Comparison of ENCODE assay signal across 16 mouse cellular contexts in the genomic region with DNA sequence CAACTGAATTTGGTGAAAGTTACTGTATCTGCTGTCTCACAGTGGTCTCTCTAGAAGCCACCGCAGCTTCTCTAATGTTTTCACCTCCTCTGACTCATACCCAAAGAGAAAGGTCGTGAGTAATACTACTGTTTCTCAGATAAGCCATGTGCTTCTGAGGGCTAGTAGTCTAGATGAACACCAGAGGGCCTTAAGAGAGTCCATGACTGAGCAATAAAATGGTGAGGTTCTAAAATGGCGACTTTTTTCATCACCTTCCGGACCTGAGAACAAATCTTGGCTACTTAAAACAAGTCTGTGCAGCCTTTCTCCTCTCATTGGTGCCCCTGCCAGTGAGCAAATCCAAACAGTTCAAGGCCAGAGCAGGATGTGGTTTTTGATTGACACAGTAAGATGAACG. TPM values are rescaled to one million over a fixed set of nuclear protein-coding genes. Genes with fewer than 3 reads are reported as not detected.
A peak's percentile ranks its signal among the peaks of the same experiment; 100 is the strongest.
DNase-seq lines count a peak whose midpoint lies in the region; ATAC-seq and TF ChIP-seq lines count a peak whose summit lies in the region.
"Had no signal": no experiment of that assay in that cellular context is flagged by ENCODE, and none has a peak within 500 bp of the region (broad histone marks: within the 10 kb centered on the region; RNA-seq: fewer than 3 reads in every experiment).

No protein-coding gene starts in this region.

- no peaks in the 10 kb centered on the region for H3K4me1 ChIP-seq in liver, adult 2 months (ENCODE audit: control insufficient read depth, insufficient read depth, low read length)
- H3K4me1 ChIP-seq in brown adipose tissue, adult 24 weeks (ENCODE audit: control insufficient read depth, insufficient read depth, insufficient read length, low read length) = no peaks in the 10 kb centered on the region
- H3K4me1 ChIP-seq in midbrain, embryonic 13.5 days (replicated peaks) = no peaks in the 10 kb centered on the region
- H3K4me1 ChIP-seq: hindbrain, embryonic 12.5 days; neural tube, embryonic 15.5 days had no signal

- no peaks in the 10 kb centered on the region for H3K27me3 ChIP-seq in liver, adult 2 months (ENCODE audit: control insufficient read depth, insufficient read depth, low read length)
- no peaks in the 10 kb centered on the region for H3K27me3 ChIP-seq in midbrain, embryonic 13.5 days
- H3K27me3 ChIP-seq: hindbrain, embryonic 12.5 days; megakaryocyte, embryonic 14.5 days; neural tube, embryonic 15.5 days had no signal

- TF ChIP-seq POLR2A in liver, adult 2 months (IDR thresholded peaks at IDR 0.05; ENCODE audit: extremely low read depth, insufficient read depth, low read length) = no peak

- H3K36me3 ChIP-seq in liver, adult 2 months (ENCODE audit: control insufficient read depth, insufficient read depth, low read length) = no peaks in the 10 kb centered on the region
- H3K36me3 ChIP-seq in midbrain, embryonic 13.5 days = no peaks in the 10 kb centered on the region
- H3K36me3 ChIP-seq: hindbrain, embryonic 12.5 days; neural tube, embryonic 15.5 days had no signal

- no peak overlapping the region for H3K27ac ChIP-seq in liver, adult 2 months (replicated peaks; ENCODE audit: insufficient read depth, low read depth, low read length)
- H3K27ac ChIP-seq in brown adipose tissue, adult 24 weeks (replicated peaks; ENCODE audit: low read depth, low read length) = no peak overlapping the region
- no peak overlapping the region for H3K27ac ChIP-seq in midbrain, embryonic 13.5 days
- H3K27ac ChIP-seq: hindbrain, embryonic 12.5 days; neural tube, embryonic 15.5 days had no signal

- no peak overlapping the region for H3K9ac ChIP-seq in liver, adult 2 months (ENCODE audit: low read depth, low read length)
- H3K9ac ChIP-seq in midbrain, embryonic 13.5 days (replicated peaks) = no peak overlapping the region
- H3K9ac ChIP-seq: hindbrain, embryonic 12.5 days; neural tube, embryonic 15.5 days had no signal

- H3K4me2 ChIP-seq in midbrain, embryonic 13.5 days (replicated peaks) = no peak overlapping the region
- H3K4me2 ChIP-seq: hindbrain, embryonic 12.5 days; neural tube, embryonic 15.5 days had no signal

- no peak overlapping the region for H3K4me3 ChIP-seq in liver, adult 2 months (ENCODE audit: insufficient read depth, low read depth, low read length)
- H3K4me3 ChIP-seq in brown adipose tissue, adult 24 weeks (ENCODE audit: insufficient read depth, low read depth, low read length) = peak overlapping the region; percentile 5; the same call in 1 of the 2 replicates
- H3K4me3 ChIP-seq in midbrain, embryonic 13.5 days (replicated peaks) = no peak overlapping the region
- H3K4me3 ChIP-seq: hindbrain, embryonic 12.5 days; neural tube, embryonic 15.5 days had no signal

- H3K9me3 ChIP-seq in midbrain, embryonic 13.5 days = no peaks in the 10 kb centered on the region
- H3K9me3 ChIP-seq: hindbrain, embryonic 12.5 days; megakaryocyte, embryonic 14.5 days; neural tube, embryonic 15.5 days had no signal

- 74% methylated on average over 5 of the region's 5 CpGs for WGBS in liver, adult 2 months
- WGBS in midbrain, embryonic 13.5 days = 81% methylated on average over 5 of the region's 5 CpGs

- no peak for TF ChIP-seq CTCF in liver, adult 2 months (IDR thresholded peaks at IDR 0.05; ENCODE audit: low read depth, low read length)

- peak; percentile 70 for ATAC-seq in megakaryocyte-erythroid progenitor cell, adult 5-6 weeks (replicated peaks; ENCODE audit: low FRiP score, low TSS enrichment, poor library complexity, severe bottlenecking)
- ATAC-seq in midbrain, embryonic 13.5 days = no peak

- no peaks in the 10 kb centered on the region for H3K79me2 ChIP-seq in liver, adult 2 months (ENCODE audit: control insufficient read depth, insufficient read depth, low read length)

- DNase-seq in liver, adult 2 months (ENCODE audit: extremely low read depth, low read depth, low spot score) = peak; percentile 14
- no peak for DNase-seq in liver
- peak; percentile 45 to 50 for DNase-seq in thymus, postnatal 10 days (ENCODE audit: low spot score in 2 of 2)
- DNase-seq in adrenal gland, adult 2 months = no peak
- DNase-seq in gastrocnemius, postnatal 4 days (ENCODE audit: low spot score in 2 of 2) = no peak
- DNase-seq: cerebellum, postnatal 10 days; gastrocnemius, postnatal 25 days had no signal

RNA-seq across cellular contexts. Expression of a gene that starts 1.4 kb away (rescaled TPM):
- total RNA-seq in liver, adult 2 months (2014; rRNA removed) = 0.60 and 0.65 TPM in 2 replicates
- 0.07 and 0.10 TPM in 2 replicates for polyA plus RNA-seq in liver, adult 2 months (2012; rRNA removed)
- 0.83 TPM in 1 of 2 replicates, not detected in the other for polyA plus RNA-seq in brown adipose tissue, adult 24 weeks (2012; ENCODE audit: insufficient read depth, insufficient read length, missing spikeins)
- total RNA-seq in megakaryocyte-erythroid progenitor cell, adult 5-6 weeks (2014; fragmentation: Nextera tagmentation) = 0.90 and 1.5 TPM in 2 replicates
- 3.4 and 4.3 TPM in 2 replicates for total RNA-seq in megakaryocyte-erythroid progenitor cell, adult 5-6 weeks (2017)
- under 1 TPM in 1 of 2 experiments, not detected in 1; 0.21 TPM for total RNA-seq in adrenal gland, adult 2 months (2021)
- not detected in 2 replicates for polyA plus RNA-seq in adrenal gland, adult 2 months (2012; rRNA removed)
- polyA plus RNA-seq in midbrain, embryonic 13.5 days (2015; fragmentation: Nextera tagmentation; extraction: Ambion mirVana) = not detected in 2 replicates
- under 1 TPM in 1 of 2 experiments, not detected in 1; 0.21 TPM for total RNA-seq in gastrocnemius, postnatal 4 days (2021)
- total RNA-seq: gastrocnemius, postnatal 25 days; left cerebral cortex, postnatal 36 days had no signal
- polyA plus RNA-seq: hindbrain, embryonic 12.5 days; neural tube, embryonic 15.5 days; small intestine, adult 2 months had no signal

RNA-seq across cellular contexts. Expression of a gene that starts 2.1 kb away (rescaled TPM):
- 1.1 and 3.3 TPM in 2 replicates for total RNA-seq in liver, adult 2 months (2014; rRNA removed)
- 0.15 and 0.31 TPM in 2 replicates for polyA plus RNA-seq in liver, adult 2 months (2012; rRNA removed)
- polyA plus RNA-seq in brown adipose tissue, adult 24 weeks (2012; ENCODE audit: insufficient read depth, insufficient read length, missing spikeins) = not detected in 2 replicates
- total RNA-seq in megakaryocyte-erythroid progenitor cell, adult 5-6 weeks (2014; fragmentation: Nextera tagmentation) = 3.0 and 8.4 TPM in 2 replicates
- total RNA-seq in megakaryocyte-erythroid progenitor cell, adult 5-6 weeks (2017) = 0.85 and 13.2 TPM in 2 replicates
- under 1 TPM; 0.17 to 0.38 TPM for total RNA-seq in adrenal gland, adult 2 months (2021)
- 0.06 and 0.52 TPM in 2 replicates for polyA plus RNA-seq in adrenal gland, adult 2 months (2012; rRNA removed)
- polyA plus RNA-seq in midbrain, embryonic 13.5 days (2015; fragmentation: Nextera tagmentation; extraction: Ambion mirVana) = 0.35 and 0.52 TPM in 2 replicates
- total RNA-seq in gastrocnemius, postnatal 4 days (2021) = under 1 TPM; 0.34 TPM

RNA-seq across cellular contexts. Expression of a gene that starts 45.3 kb away (rescaled TPM):
- total RNA-seq in liver, adult 2 months (2014; rRNA removed) = 0.20 TPM in 1 of 2 replicates, not detected in the other
- polyA plus RNA-seq in liver, adult 2 months (2012; rRNA removed) = not detected in 2 replicates
- polyA plus RNA-seq in brown adipose tissue, adult 24 weeks (2012; ENCODE audit: insufficient read depth, insufficient read length, missing spikeins) = not detected in 2 replicates
- not detected in 2 replicates for total RNA-seq in megakaryocyte-erythroid progenitor cell, adult 5-6 weeks (2014; fragmentation: Nextera tagmentation)
- total RNA-seq in megakaryocyte-erythroid progenitor cell, adult 5-6 weeks (2017) = not detected in 2 replicates
- 1 to 10 TPM in 1 of 2 experiments, under 1 TPM in 1; 0.40 to 4.2 TPM for total RNA-seq in adrenal gland, adult 2 months (2021)
- not detected in 2 replicates for polyA plus RNA-seq in adrenal gland, adult 2 months (2012; rRNA removed)
- polyA plus RNA-seq in midbrain, embryonic 13.5 days (2015; fragmentation: Nextera tagmentation; extraction: Ambion mirVana) = not detected in 2 replicates
- total RNA-seq in gastrocnemius, postnatal 4 days (2021) = 1 to 10 TPM; 1.8 to 4.1 TPM
- polyA plus RNA-seq: hindbrain, embryonic 12.5 days; large intestine, adult 2 months; neural tube, embryonic 15.5 days; small intestine, adult 2 months had no signal

Comparison
In these comparisons a context has a peak if more than half of its experiments do, and no peak if none do; other contexts are left out.
1. DNase-seq: peak in liver, adult 2 months (single experiment) and thymus, postnatal 10 days (2 of 2); none in liver (single experiment), adrenal gland, adult 2 months (single experiment) and gastrocnemius, postnatal 4 days (0 of 2).